Mouse (Mus musculus) liver, embryonic 15.5 days (tissue): ENCODE data around the gene Hist2h4. TPM values are rescaled to one million over a fixed set of nuclear protein-coding genes. Genes with fewer than 3 reads are reported as not detected.
"Not testable (repeated sequence)": the region's sequence is repeated elsewhere in the genome, so short reads cannot be mapped to it uniquely, and the experiment has no call there.

ENCODE experiments used
- ATAC-seq: fragments of 200-750 bp; cut with Nextera tagmentation; 2 replicates; pipeline ENCODE4 v1.8.0; 2017; ENCODE audit warnings: moderate number of reproducible peaks, mild to moderate bottlenecking, moderate library complexity; ENCODE audit not compliant: insufficient read depth
- H3K27ac ChIP-seq: fragments of 300-500 bp; sonication (generic); replicated peaks from 2 replicates; pipeline ENCODE4 v1.5.1; 2015; ENCODE audit warnings: mild to moderate bottlenecking, inconsistent platforms
- H3K27me3 ChIP-seq: fragments of 300-500 bp; sonication (generic); 2 replicates; pipeline ENCODE4 v1.6.1; 2015; ENCODE audit warnings: mild to moderate bottlenecking, inconsistent platforms
- H3K36me3 ChIP-seq: fragments of 300-500 bp; sonication (generic); replicated peaks from 2 replicates; pipeline ENCODE4 v1.6.1; 2015; ENCODE audit warnings: moderate library complexity, mild to moderate bottlenecking, inconsistent platforms
- H3K4me1 ChIP-seq: fragments of 300-500 bp; sonication (generic); replicated peaks from 2 replicates; pipeline ENCODE4 v1.6.1; 2015; ENCODE audit warnings: inconsistent platforms
- H3K4me2 ChIP-seq: fragments of 300-500 bp; sonication (generic); 2 replicates; pipeline ENCODE4 v1.6.1; 2015; ENCODE audit warnings: moderate library complexity, mild to moderate bottlenecking, inconsistent platforms
- H3K4me3 ChIP-seq: fragments of 300-500 bp; sonication (generic); replicated peaks from 2 replicates; pipeline ENCODE4 v1.5.1; 2015; ENCODE audit warnings: mild to moderate bottlenecking, inconsistent platforms
- H3K9ac ChIP-seq: fragments of 300-500 bp; sonication (generic); 2 replicates; pipeline ENCODE4 v1.6.1; 2015; ENCODE audit warnings: moderate library complexity, mild to moderate bottlenecking, inconsistent platforms
- H3K9me3 ChIP-seq: fragments of 300-500 bp; sonication (generic); replicated peaks from 2 replicates; pipeline ENCODE4 v1.6.1; 2016; ENCODE audit warnings: inconsistent platforms
- WGBS: fragments of 180-500 bp; shearing (Covaris S2); methylation state at CpG from one replicate; pipeline ENCODE4 v1.1.7; 2015; ENCODE audit warnings: mixed read lengths; ENCODE audit not compliant: insufficient replicate concordance; 5-methylcytosine and 5-hydroxymethylcytosine counted together
- polyA plus RNA-seq: library from polyadenylated mRNA; unstranded; fragments of >200 nt; fragmentation: Nextera tagmentation; extraction: Ambion mirVana; gene quantifications from 2 replicates; pipeline ENCODE4 v1.2.1, GENCODE M21; 2015

Gene Hist2h4
- polyA plus RNA-seq, 1 experiment from 2014 or later: 32.9 TPM

DNA sequence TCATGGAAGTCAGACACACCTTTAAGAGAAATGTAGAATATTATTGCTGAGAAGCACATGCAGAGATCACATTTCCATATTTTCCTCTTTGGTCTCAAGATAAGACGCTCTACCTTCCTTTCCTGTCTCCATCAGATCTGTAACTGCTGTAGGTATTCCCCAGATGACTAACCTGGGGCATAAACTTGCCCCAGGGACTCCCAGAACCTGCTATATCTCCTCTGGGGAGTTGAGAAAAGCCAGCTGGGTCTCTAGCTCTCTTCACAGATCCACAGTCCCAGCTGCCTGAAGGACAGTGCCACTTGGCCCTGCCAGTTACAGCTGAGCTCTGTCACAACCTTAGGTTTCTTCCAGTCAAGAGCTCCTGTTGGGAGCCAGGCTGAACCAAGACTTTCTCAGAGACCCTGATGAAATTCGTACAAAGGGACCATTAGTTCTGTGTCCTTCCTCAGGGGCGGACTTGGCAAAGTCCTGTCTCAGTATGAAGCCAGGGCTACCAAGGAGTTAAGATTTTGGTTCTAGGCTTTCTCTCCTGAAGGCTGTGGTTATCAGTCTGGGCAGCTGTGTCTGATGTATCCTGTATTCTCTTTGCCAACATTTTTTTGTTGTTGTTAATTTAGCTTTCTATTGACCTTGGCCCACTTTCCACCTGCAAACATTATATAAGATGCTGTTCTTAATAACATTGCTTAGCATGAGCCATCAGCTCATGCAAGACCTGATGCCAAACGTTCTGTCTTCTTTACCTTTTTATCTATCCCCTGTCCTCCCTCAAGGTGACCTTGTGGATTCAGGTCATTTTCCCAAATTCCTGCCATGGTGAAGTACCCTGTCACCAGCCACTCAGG is 32.0 kb downstream of the Hist2h4 start:
- no peaks in the 10 kb centered on the region for H3K27me3 ChIP-seq
- H3K4me3 ChIP-seq: no peak overlapping the region
- H3K4me1 ChIP-seq: peaks cover 22% of the 10 kb centered on the region
- no peak for ATAC-seq
- H3K27ac ChIP-seq: no peak overlapping the region
- H3K9ac ChIP-seq: no peak overlapping the region
- H3K36me3 ChIP-seq: no peaks in the 10 kb centered on the region
- no peak overlapping the region for H3K4me2 ChIP-seq
- 60% methylated on average over 4 of the region's 4 CpGs for WGBS
- no peaks in the 10 kb centered on the region for H3K9me3 ChIP-seq

DNA sequence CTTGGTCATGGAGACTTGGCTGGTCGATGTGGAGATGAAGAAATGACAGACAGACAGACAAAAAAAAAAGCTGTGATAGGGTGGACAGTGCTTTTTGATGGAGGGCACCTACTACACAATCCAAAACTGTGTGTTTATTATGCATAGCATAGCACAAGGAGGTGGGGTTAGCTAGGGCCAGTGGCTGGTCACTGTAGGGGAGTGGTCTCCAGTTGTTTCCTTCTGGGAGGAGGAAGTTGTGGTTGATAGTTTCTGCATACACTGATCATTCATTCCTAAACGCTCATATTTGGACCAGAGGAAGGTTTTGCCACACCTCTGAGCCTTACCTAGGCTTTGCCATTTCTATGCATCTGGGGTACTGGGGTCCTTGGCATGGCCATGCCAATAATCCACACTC is 32.7 kb downstream of the Hist2h4 start:
- Histone ChIP-seq H3K9ac (no peak overlapping the region), H3K4me2 (no peak overlapping the region), H3K4me3 (no peak overlapping the region), H3K27ac (no peak overlapping the region), H3K4me1 (peaks cover 25% of the 10 kb centered on the region), H3K27me3 (no peaks in the 10 kb centered on the region), H3K36me3 (no peaks in the 10 kb centered on the region), H3K9me3 (no peaks in the 10 kb centered on the region)
- no peak for ATAC-seq
- WGBS: 24% methylated on average over 2 of the region's 2 CpGs

GRCm38 (mm10) chr3:96228828-96229227 is 34.3 kb downstream of the Hist2h4 start:
- WGBS: 64% methylated on average over 2 of the region's 2 CpGs
- ATAC-seq: no peak
- Histone ChIP-seq H3K36me3 (no peaks in the 10 kb centered on the region), H3K27ac (no peak overlapping the region), H3K9ac (no peak overlapping the region), H3K4me2 (no peak overlapping the region), H3K4me3 (no peak overlapping the region), H3K9me3 (no peaks in the 10 kb centered on the region), H3K4me1 (peaks cover 37% of the 10 kb centered on the region), H3K27me3 (no peaks in the 10 kb centered on the region)

- WGBS: 59% methylated on average over 8 of the region's 8 CpGs
- ATAC-seq: no peak
- peaks cover 54% of the 10 kb centered on the region for H3K4me1 ChIP-seq
These were observed 36.1 kb downstream of the Hist2h4 start for GRCm38 (mm10) chr3:96226695-96227648.

DNA sequence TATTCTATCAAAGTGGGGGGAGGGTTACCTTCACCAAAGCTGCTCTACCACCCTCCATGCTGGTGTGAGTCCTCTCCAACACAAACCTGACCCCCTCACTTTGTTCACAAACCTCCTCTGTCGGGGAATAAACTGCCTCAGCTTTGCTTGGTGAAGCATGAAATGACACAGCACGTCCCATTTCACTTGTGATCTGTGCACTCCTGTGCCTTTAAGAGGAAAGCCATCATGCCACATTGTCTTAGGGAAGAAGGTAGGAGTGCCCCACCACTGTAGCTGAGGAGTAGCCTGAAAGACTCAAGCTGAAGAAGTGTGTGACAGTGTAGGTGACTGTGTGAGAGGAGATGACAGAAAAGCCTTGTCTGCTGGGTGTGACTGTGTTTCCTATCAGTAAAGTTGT is 37.7 kb downstream of the Hist2h4 start:
- Histone ChIP-seq H3K9ac (peak overlapping the region; percentile 41), H3K27me3 (no peaks in the 10 kb centered on the region), H3K4me2 (peak overlapping the region; percentile 88), H3K36me3 (no peaks in the 10 kb centered on the region), H3K27ac (peak overlapping the region; percentile 45), H3K4me3 (peak overlapping the region; percentile 64), H3K9me3 (no peaks in the 10 kb centered on the region), H3K4me1 (peaks cover 50% of the 10 kb centered on the region)
- ATAC-seq: no peak
- 53% methylated on average over 2 of the region's 2 CpGs for WGBS

More at GRCm38 (mm10) chr3:96226695-96227648, 36.1 kb downstream of the Hist2h4 start:
- Histone ChIP-seq H3K27me3 (no peaks in the 10 kb centered on the region), H3K4me3 (no peak overlapping the region), H3K27ac (no peak overlapping the region), H3K4me2 (no peak overlapping the region), H3K9me3 (no peaks in the 10 kb centered on the region), H3K9ac (no peak overlapping the region), H3K36me3 (no peaks in the 10 kb centered on the region)

DNA sequence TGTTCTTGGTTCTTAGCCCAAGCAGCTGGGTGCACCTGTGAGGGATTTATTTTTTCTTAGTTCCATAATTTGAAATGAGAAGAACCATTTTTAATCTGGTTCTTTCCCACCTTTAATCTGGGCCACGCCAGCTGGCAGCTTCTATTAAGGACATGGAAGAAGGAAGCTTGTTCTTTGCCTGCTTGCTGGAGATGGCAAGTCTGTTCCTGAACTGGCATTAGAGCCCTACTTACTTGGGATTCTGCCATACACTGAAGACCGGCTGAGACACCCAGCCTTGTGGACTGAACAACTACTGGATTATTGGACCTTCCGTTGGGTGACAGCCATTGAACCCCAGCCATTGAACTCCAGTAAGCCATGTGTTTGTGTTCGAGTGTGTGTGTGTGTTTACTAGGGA is 40.3 kb downstream of the Hist2h4 start:
- H3K27ac ChIP-seq: peak overlapping the region; percentile 100
- H3K4me3 ChIP-seq: peak overlapping the region; percentile 64
- 85% methylated on average over 4 of the region's 4 CpGs for WGBS
- H3K4me2 ChIP-seq: peak overlapping the region; percentile 88
- H3K36me3 ChIP-seq: no peaks in the 10 kb centered on the region
- no peak for ATAC-seq
- peak overlapping the region; percentile 84 for H3K9ac ChIP-seq
- H3K4me1 ChIP-seq: peaks cover 60% of the 10 kb centered on the region
- H3K27me3 ChIP-seq: no peaks in the 10 kb centered on the region
- H3K9me3 ChIP-seq: no peaks in the 10 kb centered on the region

GRCm38 (mm10) chr3:96221640-96222038 is 41.5 kb downstream of the Hist2h4 start:
- peaks cover 59% of the 10 kb centered on the region for H3K4me1 ChIP-seq
- H3K4me2 ChIP-seq: peak overlapping the region; percentile 88
- H3K27ac ChIP-seq: peak overlapping the region; percentile 100
- H3K36me3 ChIP-seq: no peaks in the 10 kb centered on the region
- H3K4me3 ChIP-seq: peak overlapping the region; percentile 64
- no peak for ATAC-seq
- peak overlapping the region; percentile 84 for H3K9ac ChIP-seq
- H3K27me3 ChIP-seq: no peaks in the 10 kb centered on the region
- no peaks in the 10 kb centered on the region for H3K9me3 ChIP-seq
- 15% methylated on average over 9 of the region's 9 CpGs for WGBS

DNA sequence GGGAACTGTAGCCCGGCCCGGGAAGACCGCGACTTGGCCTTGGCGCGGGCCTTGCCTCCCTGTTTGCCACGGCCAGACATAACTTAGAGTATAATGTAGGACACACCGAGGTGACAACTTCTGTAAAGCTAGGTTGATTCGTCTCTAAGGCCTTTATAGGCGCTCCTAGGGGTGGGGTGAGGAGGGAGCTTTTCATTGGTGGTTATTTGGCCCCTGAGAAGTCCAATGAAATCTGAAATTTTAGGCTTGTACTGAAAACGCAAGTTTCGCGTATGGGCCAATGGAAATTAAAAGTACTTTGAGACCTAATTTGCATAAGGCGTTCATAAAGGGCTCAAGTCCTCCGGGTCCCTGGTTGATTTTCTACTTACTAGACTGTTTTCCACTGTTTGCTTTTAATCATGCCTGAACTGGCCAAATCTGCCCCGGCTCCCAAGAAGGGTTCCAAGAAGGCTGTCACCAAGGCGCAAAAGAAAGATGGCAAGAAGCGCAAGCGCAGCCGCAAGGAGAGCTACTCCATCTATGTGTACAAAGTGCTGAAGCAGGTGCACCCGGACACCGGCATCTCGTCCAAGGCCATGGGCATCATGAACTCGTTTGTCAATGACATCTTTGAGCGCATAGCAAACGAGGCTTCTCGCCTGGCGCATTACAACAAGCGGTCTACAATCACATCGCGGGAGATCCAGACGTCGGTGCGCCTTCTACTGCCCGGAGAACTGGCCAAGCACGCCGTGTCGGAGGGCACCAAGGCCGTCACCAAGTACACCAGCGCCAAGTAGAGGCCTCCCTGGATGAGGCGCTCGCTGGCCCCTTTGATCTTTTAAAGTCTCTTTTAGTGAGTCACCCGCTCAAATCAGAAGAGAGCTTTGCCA is 42.1 kb downstream of the Hist2h4 start, which contains the start of the genes Hist2h2ac and Hist2h2be:
Hist2h2ac (minus strand) TSS at position 116 of the 875 bp plus-strand sequence.
Hist2h2be (plus strand) TSS at position 355 of the 875 bp plus-strand sequence.
- Histone ChIP-seq H3K4me3 (peak within 1 kb of the TSS; percentile 64), H3K4me1 (peaks cover 53% of the 10 kb centered on the region), H3K27me3 (no peaks in the 10 kb centered on the region), H3K4me2 (peak within 1 kb of the TSS; percentile 88), H3K27ac (peak within 1 kb of the TSS; percentile 100), H3K9me3 (no peaks in the 10 kb centered on the region), H3K36me3 (no peaks in the 10 kb centered on the region), H3K9ac (peak within 1 kb of the TSS; percentile 84)
- under 1% methylated on average over 43 of the region's 43 CpGs for WGBS
- ATAC-seq: peak; percentile 90

GRCm38 (mm10) chr3:96220131-96220764 is 42.9 kb downstream of the Hist2h4 start:
- H3K4me3 ChIP-seq: peak overlapping the region; percentile 64
- not testable (repeated sequence) for H3K36me3 ChIP-seq, H3K9me3 ChIP-seq, H3K27me3 ChIP-seq
- WGBS: under 1% methylated on average over 43 of the region's 47 CpGs
- H3K4me1 ChIP-seq: peaks cover 49% of the 10 kb centered on the region
- H3K4me2 ChIP-seq: peak overlapping the region; percentile 88
- ATAC-seq: peak; percentile 11; the same call in 1 of the 2 replicates
- peak overlapping the region; percentile 100 for H3K27ac ChIP-seq
- peak overlapping the region; percentile 84 for H3K9ac ChIP-seq

DNA sequence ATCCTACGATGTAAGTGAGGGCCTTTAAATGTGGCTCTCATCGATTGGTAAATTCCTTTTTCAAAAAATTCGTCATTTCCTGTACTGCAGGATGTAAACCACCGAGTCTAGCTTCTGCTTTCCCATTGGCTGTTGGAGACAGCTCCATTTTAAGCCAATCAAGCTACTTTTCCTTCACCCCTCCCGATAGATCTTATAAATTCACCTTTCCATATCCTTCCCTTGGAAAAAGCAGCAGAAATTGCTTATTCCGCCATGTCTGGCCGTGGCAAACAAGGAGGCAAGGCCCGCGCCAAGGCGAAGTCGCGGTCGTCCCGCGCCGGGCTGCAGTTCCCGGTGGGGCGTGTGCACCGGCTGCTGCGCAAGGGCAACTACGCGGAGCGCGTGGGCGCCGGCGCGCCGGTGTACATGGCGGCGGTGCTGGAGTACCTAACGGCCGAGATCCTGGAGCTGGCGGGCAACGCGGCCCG is 43.4 kb downstream of the Hist2h4 start, which contains the start of the genes Bola1 and Hist2h2ab:
Bola1 (minus strand) TSS at position 49 of the 470 bp plus-strand sequence.
Hist2h2ab (plus strand) TSS at position 205 of the 470 bp plus-strand sequence.
- H3K36me3 ChIP-seq: no peaks in the 10 kb centered on the region
- peak within 1 kb of the TSS; percentile 100 for H3K27ac ChIP-seq
- peak within 1 kb of the TSS; percentile 84 for H3K9ac ChIP-seq
- no peaks in the 10 kb centered on the region; the same call in 1 of the 2 replicates for H3K27me3 ChIP-seq
- H3K4me2 ChIP-seq: peak within 1 kb of the TSS; percentile 88
- H3K4me3 ChIP-seq: peak within 1 kb of the TSS; percentile 64
- peak; percentile 57 for ATAC-seq
- no peaks in the 10 kb centered on the region for H3K9me3 ChIP-seq
- peaks cover 45% of the 10 kb centered on the region for H3K4me1 ChIP-seq
- WGBS: under 1% methylated on average over 37 of the region's 37 CpGs
